Mouse (Mus musculus): ENCODE results near the gene Chrnb1. TPM values are rescaled to one million over a fixed set of nuclear protein-coding genes. Genes with fewer than 3 reads are reported as not detected.

Gene Chrnb1
- polyA plus RNA-seq (2012; ENCODE audit: low replicate concordance) = 0.18 and 0.20 TPM in 2 replicates

DNA sequence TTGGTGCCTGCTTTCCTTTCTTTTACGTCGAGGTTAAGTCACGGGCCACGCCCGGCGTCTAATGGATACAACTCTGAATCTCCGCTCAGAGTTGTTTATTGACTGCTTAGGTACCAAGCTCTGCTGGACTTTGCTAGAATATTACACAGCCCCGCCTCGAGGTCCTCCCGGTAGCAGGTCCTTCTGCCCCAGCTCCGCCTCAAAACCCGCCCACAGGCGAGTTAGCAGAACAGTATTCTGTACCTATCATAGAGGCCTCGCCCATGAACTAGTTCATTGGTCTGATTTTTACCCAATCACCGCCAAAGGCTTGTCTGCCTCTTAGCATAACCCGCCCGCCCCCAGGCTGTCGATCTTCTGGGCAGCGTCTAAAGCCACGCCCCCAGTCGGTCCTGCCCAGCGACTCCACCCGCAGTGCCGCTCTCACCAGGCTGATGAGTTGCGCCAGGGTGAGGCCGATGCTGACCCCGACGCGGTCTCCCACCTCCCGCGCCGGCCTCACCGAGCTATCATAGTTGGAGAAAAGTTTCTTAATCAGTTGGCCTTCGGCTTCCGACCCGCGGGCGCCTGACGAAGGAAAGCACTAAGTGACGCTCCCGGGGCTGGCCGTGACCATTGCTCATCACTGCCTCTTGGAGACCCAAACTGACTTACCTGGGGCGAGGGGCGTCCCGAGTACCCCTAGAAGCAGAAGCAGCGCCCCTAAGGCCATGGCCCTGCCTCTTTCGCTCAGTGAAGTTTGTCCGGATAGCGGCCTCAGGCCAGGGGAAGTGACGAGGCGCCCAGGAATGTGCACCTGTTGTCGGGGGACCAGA lies at the start of gene Chrnb1:
Gene Chrnb1, minus strand, starts transcription at position 776 of the 815 bp plus-strand sequence.

DNA sequence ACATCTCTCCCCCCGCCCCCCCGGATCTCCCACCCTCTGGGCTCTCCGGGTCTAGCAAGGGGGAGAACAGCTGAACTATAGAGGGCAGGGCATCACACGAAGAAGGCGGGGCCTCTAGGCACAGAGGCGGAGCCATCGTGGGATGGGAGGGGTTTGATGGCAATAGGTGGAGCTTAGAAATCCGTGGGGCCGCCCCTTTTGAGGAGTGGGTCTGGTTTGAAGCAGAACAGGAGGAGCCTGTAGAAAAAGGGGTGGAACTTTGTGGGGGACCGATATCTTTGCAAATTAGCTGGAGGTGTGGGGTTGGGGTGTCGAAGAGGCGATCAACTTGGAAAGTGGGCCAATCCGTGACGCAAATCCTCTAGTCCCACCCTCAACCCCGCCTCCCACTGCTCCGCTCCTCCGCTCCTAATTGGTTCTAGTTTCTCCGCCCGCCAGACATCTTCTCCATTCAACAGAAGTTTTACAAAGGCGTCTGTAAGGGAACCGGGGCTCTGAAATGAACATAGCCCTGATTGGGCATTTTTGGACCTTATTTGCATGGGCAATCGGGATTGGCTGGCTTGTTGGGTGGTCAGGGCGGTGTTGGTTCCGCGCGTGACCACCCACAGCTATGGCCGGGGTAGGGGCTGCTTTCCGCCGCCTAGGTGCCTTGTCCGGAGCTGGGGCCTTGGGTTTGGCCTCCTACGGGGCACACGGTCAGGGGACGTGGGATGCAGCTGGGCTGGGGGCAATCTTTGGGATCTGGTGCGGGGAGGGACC lies 42.4 kb upstream of the Chrnb1 start, which contains the start of gene Tmem256:
Gene Tmem256, plus strand, starts transcription at position 563 of the 762 bp plus-strand sequence.

DNA sequence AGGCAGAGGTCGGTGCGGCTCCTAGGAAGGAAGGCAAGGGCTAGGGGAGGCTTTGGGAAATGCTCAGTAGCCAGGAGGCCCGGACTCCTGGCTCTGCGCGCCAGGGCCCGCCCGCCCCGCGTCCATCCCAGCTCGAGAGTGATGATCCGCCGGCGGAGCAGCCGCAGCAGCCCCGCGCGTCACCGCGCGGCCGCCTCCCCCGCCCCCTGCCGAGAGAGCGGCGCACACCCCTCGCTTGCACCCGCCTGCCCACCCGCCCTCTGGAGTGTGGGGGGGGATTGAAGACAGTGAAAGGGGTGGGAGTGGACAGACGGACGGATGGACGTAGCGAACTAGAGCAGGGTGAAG lies 41.8 kb upstream of the Chrnb1 start, which contains the start of gene Nlgn2:
Gene Nlgn2, minus strand, starts transcription at position 181 of the 348 bp plus-strand sequence.

DNA sequence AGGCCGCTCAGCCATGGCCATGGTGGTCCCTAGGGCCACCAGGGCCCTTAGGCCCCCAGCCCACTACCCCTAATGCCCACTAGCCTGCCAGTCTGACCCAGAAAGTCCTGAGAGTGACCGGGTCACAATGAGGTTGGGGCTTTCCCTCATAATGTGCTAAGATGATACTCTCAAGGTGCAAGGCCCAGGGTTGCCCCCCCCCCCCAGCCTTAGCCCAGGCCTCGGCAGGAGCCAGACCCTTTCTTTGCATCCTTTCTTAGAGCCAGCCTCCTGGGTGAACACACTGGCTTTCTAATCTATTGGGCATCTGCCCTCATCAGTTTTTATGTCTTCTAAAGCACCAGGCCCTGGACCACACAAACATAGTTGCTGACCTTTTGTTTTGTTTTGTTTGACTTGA lies 26.3 kb upstream of the Chrnb1 start, which contains the start of gene Spem1:
Gene Spem1, minus strand, starts transcription at position 101 of the 400 bp plus-strand sequence.

DNA sequence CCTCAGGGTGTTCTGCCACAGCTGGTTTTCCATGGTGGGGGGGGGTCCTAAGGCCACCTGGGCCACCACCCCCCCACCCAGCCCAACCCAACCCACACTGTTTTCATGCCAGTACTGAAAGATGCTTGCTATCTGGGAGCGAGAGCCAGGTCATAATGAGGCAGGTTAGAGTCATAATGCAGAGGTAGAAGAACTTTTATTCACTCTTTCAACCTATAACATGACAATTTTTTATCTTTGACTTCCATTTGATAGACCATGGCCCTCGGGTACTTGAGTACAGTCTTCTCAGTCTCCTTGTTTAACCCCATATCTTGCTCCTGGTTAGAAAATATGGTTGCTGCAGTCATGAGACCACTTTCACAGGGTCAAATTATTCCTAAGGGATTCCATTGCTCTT lies 22.6 kb upstream of the Chrnb1 start, which contains the start of gene Spem2:
Gene Spem2, minus strand, starts transcription at position 101 of the 400 bp plus-strand sequence.

DNA sequence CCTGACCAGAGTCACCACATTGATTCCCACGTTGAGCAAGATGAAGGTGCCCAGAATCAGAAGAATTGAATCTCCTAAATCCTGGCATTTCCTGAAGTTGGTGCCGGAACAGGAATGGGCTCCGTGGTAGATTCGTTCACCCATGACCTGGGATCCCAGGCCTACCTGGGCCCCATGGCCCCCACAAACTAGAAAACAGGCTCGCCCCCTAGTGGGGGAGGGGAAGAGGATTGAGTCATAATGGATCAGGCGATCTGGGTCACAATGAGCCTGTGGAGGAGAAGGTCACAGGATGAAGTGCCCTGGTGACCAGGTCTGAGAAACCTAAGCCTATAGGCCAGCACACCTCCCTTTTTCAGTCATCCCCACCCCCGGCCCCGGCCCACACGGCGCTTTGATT lies 19.4 kb upstream of the Chrnb1 start, which contains the start of gene Gm39566:
Gene Gm39566, minus strand, starts transcription at position 144 of the 400 bp plus-strand sequence.

DNA sequence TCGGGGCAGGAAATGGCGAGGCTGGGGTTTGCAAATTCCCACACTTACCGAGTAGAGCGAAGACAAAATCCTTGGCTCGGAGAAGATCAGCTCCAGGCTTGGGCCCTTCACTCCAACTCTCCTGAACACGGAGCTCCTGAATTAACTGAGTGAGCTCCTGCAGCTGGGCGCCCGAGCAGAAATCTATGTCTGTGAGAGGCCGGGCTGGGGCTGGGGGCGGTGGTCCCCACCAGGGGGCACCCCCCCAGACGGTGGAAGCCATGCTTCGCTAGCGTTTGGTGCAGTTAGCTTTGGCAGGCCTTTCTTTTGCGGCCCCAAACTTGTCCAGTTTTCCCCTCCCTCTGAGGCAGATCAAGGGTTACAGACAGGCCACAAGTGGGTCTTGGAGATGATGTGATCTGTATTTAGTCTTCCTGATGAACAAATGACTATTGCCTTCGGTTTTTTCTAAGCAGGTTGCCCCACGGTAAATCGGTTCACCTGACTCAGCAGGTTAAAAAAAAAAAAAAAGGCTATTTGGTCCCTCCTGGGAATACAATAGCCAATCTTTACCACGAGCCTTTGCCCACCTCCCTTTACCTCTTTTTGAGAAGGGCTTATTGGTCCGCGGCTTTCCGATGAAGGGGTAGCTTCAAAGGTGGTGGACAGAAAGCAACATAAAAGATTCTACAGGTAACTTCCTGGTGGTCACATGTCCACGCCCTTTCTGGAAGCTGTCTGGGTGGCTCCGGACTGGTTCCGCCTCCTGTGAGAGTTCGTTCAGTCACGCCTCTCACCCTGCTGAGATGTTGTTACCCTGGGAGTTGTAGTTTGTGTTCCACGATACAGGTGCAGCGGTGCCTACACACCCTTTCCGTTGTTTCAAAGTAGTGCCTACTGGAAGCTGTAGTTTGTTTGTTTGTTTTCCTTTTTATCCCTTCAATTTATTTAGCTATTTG lies 9.5 kb upstream of the Chrnb1 start, which contains the start of gene Tmem102:
Gene Tmem102, minus strand, starts transcription at position 653 of the 938 bp plus-strand sequence.

DNA sequence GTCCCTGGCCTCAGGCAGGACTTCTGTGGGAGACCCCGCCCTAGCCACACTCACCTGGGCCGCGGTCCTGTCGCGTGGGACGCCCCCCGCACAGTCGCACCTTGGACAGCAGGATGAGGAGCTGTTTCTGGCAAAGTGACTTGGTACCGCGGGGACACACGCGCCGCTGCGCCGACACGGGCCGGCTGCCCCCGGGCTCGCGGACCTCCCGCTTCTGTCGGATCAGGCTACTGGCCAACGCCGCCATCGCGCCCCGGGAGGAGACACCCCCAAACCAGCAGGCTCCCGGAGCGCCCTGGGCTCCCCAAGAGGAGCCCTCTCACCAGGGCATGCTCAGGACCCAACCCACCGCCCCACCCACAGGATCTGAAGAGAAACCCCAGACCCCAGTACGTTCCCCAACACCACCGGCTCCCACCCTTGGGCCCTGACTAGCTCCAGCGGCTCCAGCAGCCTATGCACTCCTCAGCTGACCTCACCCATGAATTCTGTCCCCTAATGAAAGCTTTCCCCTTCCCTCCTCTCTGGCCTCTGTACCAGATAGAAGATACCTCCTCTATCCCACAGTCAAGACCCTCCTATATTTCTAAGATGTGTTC lies 5.7 kb upstream of the Chrnb1 start, which contains the start of gene Fgf11:
Gene Fgf11, minus strand, starts transcription at position 479 of the 599 bp plus-strand sequence.

DNA sequence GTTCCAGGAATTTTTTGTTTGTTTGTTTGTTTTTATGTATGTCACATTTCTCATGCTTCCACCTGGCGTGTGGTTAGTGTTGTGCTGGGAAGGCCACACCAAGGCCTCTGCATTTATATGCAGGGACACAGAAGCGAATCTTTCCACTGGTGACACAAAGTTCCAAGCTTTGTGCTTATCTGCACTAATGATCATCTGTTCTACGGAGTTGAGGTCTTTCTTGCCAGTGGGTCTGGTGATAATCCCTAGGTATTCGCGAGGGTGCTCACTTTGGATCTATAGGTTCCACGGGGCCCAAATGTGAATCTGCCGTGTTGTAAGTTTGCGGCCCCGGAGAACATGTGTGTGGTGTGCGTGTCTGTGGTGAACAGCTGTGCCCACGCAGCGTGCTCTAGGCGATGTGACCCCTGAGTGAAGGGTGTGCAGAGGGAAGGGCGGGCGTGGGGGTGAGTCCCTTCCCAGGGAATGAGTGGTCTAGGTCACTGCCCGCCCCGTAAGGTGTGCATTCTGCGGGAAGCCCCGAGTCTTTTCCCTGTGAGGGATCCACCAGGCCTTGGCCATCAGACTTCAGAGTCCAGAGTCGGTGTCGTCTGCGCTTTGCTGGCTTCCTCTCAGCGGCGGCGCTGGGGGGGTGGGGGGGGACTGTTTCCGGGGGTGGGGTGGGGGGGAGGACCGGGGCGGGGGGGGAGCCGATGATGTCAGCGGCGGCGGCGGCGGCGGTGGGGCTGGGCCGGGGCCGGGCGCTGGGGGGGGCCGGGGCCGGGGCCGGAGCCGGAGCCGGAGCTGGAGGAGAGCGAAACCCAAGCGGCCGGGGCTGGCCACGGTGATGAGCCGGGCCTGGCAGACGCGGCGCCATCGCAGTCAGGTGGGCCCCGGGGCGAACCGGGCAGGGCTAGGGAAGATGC lies 30.3 kb downstream of the Chrnb1 start, which contains the start of gene Zbtb4:
Gene Zbtb4, plus strand, starts transcription at position 692 of the 905 bp plus-strand sequence.

DNA sequence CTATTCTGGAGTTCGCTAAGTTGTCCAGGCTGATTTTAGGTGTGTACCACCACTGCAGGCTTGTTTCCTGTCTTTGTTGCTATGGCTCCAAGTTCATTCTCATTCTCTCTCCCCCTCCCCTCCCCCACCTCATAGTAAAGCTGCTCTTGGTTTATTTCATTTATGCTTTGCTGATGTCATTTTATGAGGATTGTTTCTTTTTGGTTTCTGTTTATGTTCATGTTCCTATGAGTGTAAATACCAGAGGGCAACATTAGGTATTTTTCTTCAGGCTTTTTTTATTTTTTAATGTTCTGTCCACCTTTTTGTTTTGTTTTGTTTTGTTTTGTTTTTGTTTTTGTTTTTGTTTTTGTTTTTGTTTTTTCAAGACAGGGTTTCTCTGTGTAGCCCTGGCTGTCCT lies 33.9 kb downstream of the Chrnb1 start, which contains the start of gene Slc35g3:
Gene Slc35g3, minus strand, starts transcription at position 101 of the 400 bp plus-strand sequence.

DNA sequence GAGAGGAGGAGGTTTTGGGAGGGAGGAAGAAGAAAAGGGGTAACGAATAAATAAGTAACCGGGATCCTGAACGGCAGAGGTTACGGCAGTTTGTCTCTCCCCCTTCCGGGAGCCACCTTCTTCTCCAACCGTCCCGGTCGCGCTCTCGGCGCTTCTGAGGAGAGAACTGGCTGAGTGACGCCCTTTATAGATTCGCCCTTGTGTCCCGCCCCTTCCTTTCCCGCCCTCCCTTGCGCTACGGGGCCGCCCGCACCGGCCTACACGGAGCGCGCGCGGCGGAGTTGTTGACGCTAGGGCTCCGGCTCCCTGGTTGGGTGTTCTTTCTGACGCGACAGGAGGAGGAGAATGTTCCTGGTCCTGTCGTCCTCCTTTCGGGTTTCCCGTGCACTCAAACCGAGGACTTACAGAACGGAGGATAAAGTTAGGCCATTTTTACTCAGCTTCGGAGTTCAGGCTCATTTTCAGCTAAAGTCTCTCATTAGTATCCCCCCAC lies 37.2 kb downstream of the Chrnb1 start, which contains the start of gene Polr2a:
Gene Polr2a, minus strand, starts transcription at position 160 of the 493 bp plus-strand sequence.

Other genes starting within 250 kb of the Chrnb1 start
- gene Dnah2, start 246.8 kb downstream of the Chrnb1 start, polyA plus RNA-seq (2012; ENCODE audit: low replicate concordance) = 0.02 and 0.19 TPM in 2 replicates
- gene Efnb3, start 235.7 kb downstream of the Chrnb1 start, polyA plus RNA-seq (2012; ENCODE audit: low replicate concordance) = 1.6 and 2.7 TPM in 2 replicates
- gene Wrap53, start 215.7 kb downstream of the Chrnb1 start, polyA plus RNA-seq (2012; ENCODE audit: low replicate concordance) = 6.9 and 45.7 TPM in 2 replicates
- 119 and 129 TPM in 2 replicates for gene Trp53, start 215.6 kb downstream of the Chrnb1 start, polyA plus RNA-seq (2012; ENCODE audit: low replicate concordance)
- gene Atp1b2, start 190.0 kb downstream of the Chrnb1 start, polyA plus RNA-seq (2012; ENCODE audit: low replicate concordance) = 171 and 259 TPM in 2 replicates
- not detected in 2 replicates for gene Shbg, start 178.0 kb downstream of the Chrnb1 start, polyA plus RNA-seq (2012; ENCODE audit: low replicate concordance)
- gene Sat2, start 173.9 kb downstream of the Chrnb1 start, polyA plus RNA-seq (2012; ENCODE audit: low replicate concordance) = not detected in 2 replicates
- gene Fxr2, start 163.0 kb downstream of the Chrnb1 start, polyA plus RNA-seq (2012; ENCODE audit: low replicate concordance) = 91.8 and 97.5 TPM in 2 replicates
- 0.44 TPM in 1 of 2 replicates, not detected in the other for gene Sox15, start 140.6 kb downstream of the Chrnb1 start, polyA plus RNA-seq (2012; ENCODE audit: low replicate concordance)
- 24.1 and 29.9 TPM in 2 replicates for gene Mpdu1, start 133.3 kb downstream of the Chrnb1 start, polyA plus RNA-seq (2012; ENCODE audit: low replicate concordance)
- 26.6 and 82.4 TPM in 2 replicates for gene Cd68, start 129.8 kb downstream of the Chrnb1 start, polyA plus RNA-seq (2012; ENCODE audit: low replicate concordance)
- 226 and 408 TPM in 2 replicates for gene Eif4a1, start 123.5 kb downstream of the Chrnb1 start, polyA plus RNA-seq (2012; ENCODE audit: low replicate concordance)
- gene Senp3, start 113.9 kb downstream of the Chrnb1 start, polyA plus RNA-seq (2012; ENCODE audit: low replicate concordance) = 128 and 137 TPM in 2 replicates
- 2.3 and 5.0 TPM in 2 replicates for gene Tnfsf13, start 110.2 kb downstream of the Chrnb1 start, polyA plus RNA-seq (2012; ENCODE audit: low replicate concordance)
- 9.0 and 9.7 TPM in 2 replicates for gene Tnfsf12, start 100.1 kb downstream of the Chrnb1 start, polyA plus RNA-seq (2012; ENCODE audit: low replicate concordance)
- gene Tnfsfm13, start 99.8 kb downstream of the Chrnb1 start, polyA plus RNA-seq (2012; ENCODE audit: low replicate concordance) = 6.6 and 8.1 TPM in 2 replicates
- gene Polr2a, start 37.3 kb downstream of the Chrnb1 start, polyA plus RNA-seq (2012; ENCODE audit: low replicate concordance) = 92.9 and 194 TPM in 2 replicates
- not detected in 2 replicates for gene Slc35g3, start 34.0 kb downstream of the Chrnb1 start, polyA plus RNA-seq (2012; ENCODE audit: low replicate concordance)
- gene Zbtb4, start 30.0 kb downstream of the Chrnb1 start, polyA plus RNA-seq (2012; ENCODE audit: low replicate concordance) = 38.9 and 47.4 TPM in 2 replicates
- 0.07 and 0.47 TPM in 2 replicates for gene Fgf11, start 5.9 kb upstream of the Chrnb1 start, polyA plus RNA-seq (2012; ENCODE audit: low replicate concordance)
- gene Tmem102, start 9.7 kb upstream of the Chrnb1 start, polyA plus RNA-seq (2012; ENCODE audit: low replicate concordance) = not detected in 2 replicates
- 0.07 TPM in 1 of 2 replicates, not detected in the other for gene Gm39566, start 19.4 kb upstream of the Chrnb1 start, polyA plus RNA-seq (2012; ENCODE audit: low replicate concordance)
- gene Spem2, start 22.5 kb upstream of the Chrnb1 start, polyA plus RNA-seq (2012; ENCODE audit: low replicate concordance) = not detected in 2 replicates
- gene Spem1, start 26.2 kb upstream of the Chrnb1 start, polyA plus RNA-seq (2012; ENCODE audit: low replicate concordance) = not detected in 2 replicates
- 3.7 and 5.0 TPM in 2 replicates for gene Nlgn2, start 41.8 kb upstream of the Chrnb1 start, polyA plus RNA-seq (2012; ENCODE audit: low replicate concordance)
- 531 and 1,176 TPM in 2 replicates for gene Tmem256, start 42.6 kb upstream of the Chrnb1 start, polyA plus RNA-seq (2012; ENCODE audit: low replicate concordance)
- 64.9 and 78.2 TPM in 2 replicates for gene Plscr3, start 50.4 kb upstream of the Chrnb1 start, polyA plus RNA-seq (2012; ENCODE audit: low replicate concordance)
- gene Tnk1, start 62.8 kb upstream of the Chrnb1 start, polyA plus RNA-seq (2012; ENCODE audit: low replicate concordance) = 2.0 and 2.3 TPM in 2 replicates
- not detected in 2 replicates for gene Tmem95, start 82.1 kb upstream of the Chrnb1 start, polyA plus RNA-seq (2012; ENCODE audit: low replicate concordance)
- gene Kctd11, start 85.5 kb upstream of the Chrnb1 start, polyA plus RNA-seq (2012; ENCODE audit: low replicate concordance) = 1.4 and 2.2 TPM in 2 replicates
- gene Acap1, start 99.6 kb upstream of the Chrnb1 start, polyA plus RNA-seq (2012; ENCODE audit: low replicate concordance) = 28.9 and 53.7 TPM in 2 replicates
- gene 2810408A11Rik, start 105.0 kb upstream of the Chrnb1 start, polyA plus RNA-seq (2012; ENCODE audit: low replicate concordance) = 0.18 and 0.33 TPM in 2 replicates
- gene Neurl4, start 105.1 kb upstream of the Chrnb1 start, polyA plus RNA-seq (2012; ENCODE audit: low replicate concordance) = 131 and 182 TPM in 2 replicates
- gene Gps2, start 117.9 kb upstream of the Chrnb1 start, polyA plus RNA-seq (2012; ENCODE audit: low replicate concordance) = 157 and 339 TPM in 2 replicates
- 1,855 and 2,103 TPM in 2 replicates for gene Eif5a, start 126.0 kb upstream of the Chrnb1 start, polyA plus RNA-seq (2012; ENCODE audit: low replicate concordance)
- 0.99 TPM in 1 of 2 replicates, not detected in the other for gene Ybx2, start 139.9 kb upstream of the Chrnb1 start, polyA plus RNA-seq (2012; ENCODE audit: low replicate concordance)
- 2.4 and 14.7 TPM in 2 replicates for gene Slc2a4, start 152.2 kb upstream of the Chrnb1 start, polyA plus RNA-seq (2012; ENCODE audit: low replicate concordance)
- gene Cldn7, start 168.8 kb upstream of the Chrnb1 start, polyA plus RNA-seq (2012; ENCODE audit: low replicate concordance) = 0.62 TPM in 1 of 2 replicates, not detected in the other
- gene Ctdnep1, start 185.2 kb upstream of the Chrnb1 start, polyA plus RNA-seq (2012; ENCODE audit: low replicate concordance) = 151 and 407 TPM in 2 replicates
- gene Elp5, start 186.6 kb upstream of the Chrnb1 start, polyA plus RNA-seq (2012; ENCODE audit: low replicate concordance) = 7.0 and 11.8 TPM in 2 replicates
- 126 and 157 TPM in 2 replicates for gene Gabarap, start 195.2 kb upstream of the Chrnb1 start, polyA plus RNA-seq (2012; ENCODE audit: low replicate concordance)
- 43.8 and 51.3 TPM in 2 replicates for gene Phf23, start 199.8 kb upstream of the Chrnb1 start, polyA plus RNA-seq (2012; ENCODE audit: low replicate concordance)
- 32.3 and 38.3 TPM in 2 replicates for gene Dvl2, start 204.7 kb upstream of the Chrnb1 start, polyA plus RNA-seq (2012; ENCODE audit: low replicate concordance)
- 24.5 and 26.3 TPM in 2 replicates for gene Acadvl, start 219.5 kb upstream of the Chrnb1 start, polyA plus RNA-seq (2012; ENCODE audit: low replicate concordance)
- gene Dlg4, start 221.0 kb upstream of the Chrnb1 start, polyA plus RNA-seq (2012; ENCODE audit: low replicate concordance) = 4.8 and 5.4 TPM in 2 replicates